Mouse (Mus musculus): ENCODE measurements around the gene Mgst2. TPM values are rescaled to one million over a fixed set of nuclear protein-coding genes. Genes with fewer than 3 reads are reported as not detected.

The Mgst2 gene
- total RNA-seq, 2 experiments from 2014 or later, result 45.3 to 46.4 TPM

- no peak for DNase-seq
Measured at GRCm38 (mm10) chr3:51654303-51655055, 5.7 kb upstream of the Mgst2 start.

- peak; percentile 18 for DNase-seq
Measured at GRCm38 (mm10) chr3:51659415-51659814, 745 bp upstream of the Mgst2 start.

GRCm38 (mm10) chr3:51660821-51661276, 689 bp downstream of the Mgst2 start:
- peak; percentile 41 for DNase-seq

GRCm38 (mm10) chr3:51661376-51661775, 1.2 kb downstream of the Mgst2 start:
- DNase-seq, result peak; percentile 23

- no peak for DNase-seq
Measured at GRCm38 (mm10) chr3:51661880-51662550, 1.9 kb downstream of the Mgst2 start.

GRCm38 (mm10) chr3:51662557-51662956, 2.4 kb downstream of the Mgst2 start:
- no peak for DNase-seq

GRCm38 (mm10) chr3:51668607-51669006, 8.4 kb downstream of the Mgst2 start:
- DNase-seq, result no peak

- DNase-seq, result no peak
Measured at GRCm38 (mm10) chr3:51670414-51671070, 10.4 kb downstream of the Mgst2 start.

GRCm38 (mm10) chr3:51671071-51671469, 10.9 kb downstream of the Mgst2 start:
- DNase-seq, result no peak

- no peak for DNase-seq
Measured at GRCm38 (mm10) chr3:51672631-51673030, 12.5 kb downstream of the Mgst2 start.

- DNase-seq, result peak; percentile 83
Measured at GRCm38 (mm10) chr3:51673408-51674086, 13.4 kb downstream of the Mgst2 start.

- no peak for DNase-seq
Measured at GRCm38 (mm10) chr3:51674963-51675362, 14.8 kb downstream of the Mgst2 start.

GRCm38 (mm10) chr3:51685539-51685938, 25.4 kb downstream of the Mgst2 start:
- no peak for DNase-seq

- DNase-seq, result no peak
Measured at GRCm38 (mm10) chr3:51686316-51686715, 26.2 kb downstream of the Mgst2 start.

- DNase-seq, result no peak
Measured at GRCm38 (mm10) chr3:51686791-51687190, 26.6 kb downstream of the Mgst2 start.

GRCm38 (mm10) chr3:51688725-51689124, 28.6 kb downstream of the Mgst2 start:
- DNase-seq, result no peak

- no peak for DNase-seq
Measured at GRCm38 (mm10) chr3:51693196-51693595, 33.0 kb downstream of the Mgst2 start.

- DNase-seq, result no peak
Measured at GRCm38 (mm10) chr3:51694576-51694975, 34.4 kb downstream of the Mgst2 start.

- DNase-seq, result no peak
Measured at GRCm38 (mm10) chr3:51695713-51696112, 35.6 kb downstream of the Mgst2 start.

GRCm38 (mm10) chr3:51697931-51698330, 37.8 kb downstream of the Mgst2 start:
- no peak for DNase-seq

GRCm38 (mm10) chr3:51700123-51700522, 40.0 kb downstream of the Mgst2 start:
- DNase-seq, result no peak

GRCm38 (mm10) chr3:51700731-51701280, 40.6 kb downstream of the Mgst2 start:
- DNase-seq, result peak; percentile 31
